Mouse (Mus musculus) cerebellum, adult 11 months (tissue): ENCODE measurements around the gene Hsd11b2.

Experiments
- DNase-seq: peaks from one replicate; pipeline ENCODE4 v3.0.0; 2022

The Hsd11b2 gene

GRCm38 (mm10) chr8:105528206-105528605, 9.7 kb downstream of the Hsd11b2 start:
- DNase-seq = no peak

- no peak for DNase-seq
Observed at GRCm38 (mm10) chr8:105529271-105529670, 10.7 kb downstream of the Hsd11b2 start.

GRCm38 (mm10) chr8:105531774-105532173, 13.2 kb downstream of the Hsd11b2 start:
- no peak for DNase-seq

GRCm38 (mm10) chr8:105533439-105533838, 14.9 kb downstream of the Hsd11b2 start:
- no peak for DNase-seq

GRCm38 (mm10) chr8:105533892-105534329, 15.4 kb downstream of the Hsd11b2 start:
- DNase-seq = peak; percentile 61

- no peak for DNase-seq
Observed at GRCm38 (mm10) chr8:105536546-105536945, 18.0 kb downstream of the Hsd11b2 start.

- peak; percentile 71 for DNase-seq
Observed at GRCm38 (mm10) chr8:105537011-105537677, 18.6 kb downstream of the Hsd11b2 start.

- DNase-seq = no peak
Observed at GRCm38 (mm10) chr8:105538940-105539339, 20.4 kb downstream of the Hsd11b2 start.

GRCm38 (mm10) chr8:105542032-105542656, 23.6 kb downstream of the Hsd11b2 start:
- no peak for DNase-seq

- no peak for DNase-seq
Observed at GRCm38 (mm10) chr8:105542808-105543207, 24.3 kb downstream of the Hsd11b2 start.

- no peak for DNase-seq
Observed at GRCm38 (mm10) chr8:105543703-105544102, 25.1 kb downstream of the Hsd11b2 start.

- DNase-seq = no peak
Observed at GRCm38 (mm10) chr8:105544544-105545205, 26.1 kb downstream of the Hsd11b2 start.

- no peak for DNase-seq
Observed at GRCm38 (mm10) chr8:105545249-105545648, 26.7 kb downstream of the Hsd11b2 start.

GRCm38 (mm10) chr8:105546384-105547350, 28.1 kb downstream of the Hsd11b2 start:
- DNase-seq = no peak

GRCm38 (mm10) chr8:105549506-105549905, 31.0 kb downstream of the Hsd11b2 start:
- no peak for DNase-seq

GRCm38 (mm10) chr8:105550083-105550482, 31.5 kb downstream of the Hsd11b2 start:
- DNase-seq = no peak

- no peak for DNase-seq
Observed at GRCm38 (mm10) chr8:105552032-105552431, 33.5 kb downstream of the Hsd11b2 start.

- DNase-seq = no peak
Observed at GRCm38 (mm10) chr8:105552824-105553223, 34.3 kb downstream of the Hsd11b2 start.

- peak; percentile 70 for DNase-seq
Observed at GRCm38 (mm10) chr8:105554087-105554486, 35.5 kb downstream of the Hsd11b2 start.

GRCm38 (mm10) chr8:105555230-105555629, 36.7 kb downstream of the Hsd11b2 start:
- no peak for DNase-seq

- no peak for DNase-seq
Observed at GRCm38 (mm10) chr8:105562863-105563262, 44.3 kb downstream of the Hsd11b2 start.

GRCm38 (mm10) chr8:105563871-105564270, 45.3 kb downstream of the Hsd11b2 start:
- no peak for DNase-seq
